In the genomic region with DNA sequence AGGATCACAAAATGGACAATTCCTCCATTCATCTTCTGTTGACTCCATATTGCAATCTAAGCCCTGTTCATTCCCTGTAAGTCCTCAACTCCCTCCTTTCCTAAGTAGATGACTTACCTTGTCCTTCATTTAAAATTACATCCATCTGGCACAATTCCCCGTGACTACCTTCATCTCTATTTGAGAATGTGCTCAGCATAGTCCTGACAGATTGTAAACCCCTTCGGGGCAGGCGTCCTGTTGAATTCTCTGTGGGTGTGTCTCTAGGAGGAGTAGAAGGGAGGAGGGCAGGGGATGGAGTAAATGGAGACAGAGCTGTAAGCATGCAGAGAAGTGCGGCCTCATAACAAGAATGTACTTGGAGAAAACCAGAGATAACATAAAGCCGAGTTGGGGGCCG, we compare ENCODE assay signal across 15 mouse cellular contexts.
DNase-seq lines count a peak whose midpoint lies in the region; ATAC-seq and TF ChIP-seq lines count a peak whose summit lies in the region.
"Had no signal": no experiment of that assay in that cellular context is flagged by ENCODE, and none has a peak within 500 bp of the region (broad histone marks: within the 10 kb centered on the region; RNA-seq: fewer than 3 reads in every experiment).

No protein-coding gene starts in this region.

- H3K9me3 ChIP-seq in heart, postnatal 0 days (replicated peaks; ENCODE audit: control insufficient read depth, low read length): no peaks in the 10 kb centered on the region
- no peaks in the 10 kb centered on the region for H3K9me3 ChIP-seq in heart, embryonic 10.5 days
- no peaks in the 10 kb centered on the region for H3K9me3 ChIP-seq in midbrain, postnatal 0 days (ENCODE audit: low read length)
- no peaks in the 10 kb centered on the region for H3K9me3 ChIP-seq in midbrain, embryonic 13.5 days
- H3K9me3 ChIP-seq: limb, embryonic 15.5 days had no signal

- TF ChIP-seq EP300 in heart, postnatal 0 days (IDR thresholded peaks at IDR 0.05; ENCODE audit: low read depth): no peak

- 53% methylated on average over 6 of the region's 6 CpGs for WGBS in heart, postnatal 0 days
- 78% methylated on average over 6 of the region's 6 CpGs for WGBS in heart, embryonic 10.5 days
- 87% methylated on average over 6 of the region's 6 CpGs for WGBS in midbrain, postnatal 0 days
- 83% methylated on average over 6 of the region's 6 CpGs for WGBS in midbrain, embryonic 13.5 days
- 29% methylated on average over 6 of the region's 6 CpGs for WGBS in cerebellum, adult 2 months

- no peak for TF ChIP-seq POLR2A in cerebellum, adult 2 months (IDR thresholded peaks at IDR 0.05; ENCODE audit: borderline replicate concordance, insufficient read depth, low read length)

- H3K4me2 ChIP-seq in heart, postnatal 0 days (ENCODE audit: low read depth, low read length): no peak overlapping the region
- H3K4me2 ChIP-seq in midbrain, postnatal 0 days (ENCODE audit: low read depth, low read length, poor library complexity, severe bottlenecking): no peak overlapping the region
- H3K4me2 ChIP-seq in midbrain, embryonic 13.5 days (replicated peaks): no peak overlapping the region
- H3K4me2 ChIP-seq: limb, embryonic 15.5 days had no signal

- peak overlapping the region; percentile 23; the same call in 1 of the 2 replicates for H3K27ac ChIP-seq in heart, postnatal 0 days (ENCODE audit: low read depth)
- no peak overlapping the region for H3K27ac ChIP-seq in heart, embryonic 10.5 days
- no peak overlapping the region for H3K27ac ChIP-seq in midbrain, postnatal 0 days (ENCODE audit: low read depth, low read length)
- no peak overlapping the region for H3K27ac ChIP-seq in midbrain, embryonic 13.5 days
- peak overlapping the region; percentile 94 for H3K27ac ChIP-seq in cerebellum, adult 2 months (ENCODE audit: insufficient read depth, low read length)
- H3K27ac ChIP-seq: kidney, postnatal 0 days; layer of hippocampus, adult 2 months; limb, embryonic 15.5 days had no signal

- no peak for TF ChIP-seq CTCF in heart, postnatal 0 days (IDR thresholded peaks at IDR 0.05; ENCODE audit: low read depth)
- TF ChIP-seq CTCF in midbrain, postnatal 0 days (IDR thresholded peaks at IDR 0.05): no peak
- TF ChIP-seq CTCF in cerebellum, adult 2 months (IDR thresholded peaks at IDR 0.05; ENCODE audit: borderline replicate concordance, insufficient read depth, low read depth, low read length): no peak

- H3K27me3 ChIP-seq in heart, postnatal 0 days (ENCODE audit: control insufficient read depth, insufficient read depth, low read length): no peaks in the 10 kb centered on the region
- H3K27me3 ChIP-seq in heart, embryonic 10.5 days (ENCODE audit: insufficient read depth, poor library complexity, severe bottlenecking): no peaks in the 10 kb centered on the region
- no peaks in the 10 kb centered on the region for H3K27me3 ChIP-seq in midbrain, postnatal 0 days (ENCODE audit: insufficient read depth, low read length)
- no peaks in the 10 kb centered on the region for H3K27me3 ChIP-seq in midbrain, embryonic 13.5 days
- no peaks in the 10 kb centered on the region for H3K27me3 ChIP-seq in cerebellum, adult 2 months (ENCODE audit: control insufficient read depth, insufficient read depth, low read length)
- H3K27me3 ChIP-seq: limb, embryonic 15.5 days had no signal

- ATAC-seq in heart, postnatal 0 days (ENCODE audit: insufficient read depth, low read depth): no peak
- no peak for ATAC-seq in midbrain, postnatal 0 days (ENCODE audit: low FRiP score)
- no peak for ATAC-seq in midbrain, embryonic 13.5 days
- ATAC-seq: CD4-positive, CD25-positive, alpha-beta regulatory T cell, adult 4 months; inflammation-experienced regulatory T-cells, adult 6 months had no signal

- no peak for DNase-seq in heart, postnatal 0 days (ENCODE audit: low spot score)
- DNase-seq in heart, embryonic 10.5 days (ENCODE audit: low spot score): no peak
- peak; percentile 24 for DNase-seq in midbrain, postnatal 0 days (ENCODE audit: low spot score)
- DNase-seq in cerebellum, adult 2 months: peak; percentile 56 to 68
- DNase-seq in cerebellum, postnatal 36 days: peak; percentile 30 to 58
- DNase-seq in right cerebral cortex, postnatal 25 days: no peak
- no peak for DNase-seq in thymus, postnatal 10 days (ENCODE audit: low spot score in 2 of 2)
- DNase-seq: adrenal gland, adult 8-10 months; right cerebral cortex, adult 18-20 months had no signal

- H3K36me3 ChIP-seq in heart, postnatal 0 days (replicated peaks; ENCODE audit: control insufficient read depth, insufficient read depth, low read length): no peaks in the 10 kb centered on the region
- no peaks in the 10 kb centered on the region for H3K36me3 ChIP-seq in heart, embryonic 10.5 days
- no peaks in the 10 kb centered on the region for H3K36me3 ChIP-seq in midbrain, postnatal 0 days (ENCODE audit: insufficient read depth, low read length)
- no peaks in the 10 kb centered on the region for H3K36me3 ChIP-seq in midbrain, embryonic 13.5 days
- H3K36me3 ChIP-seq: limb, embryonic 15.5 days had no signal

- H3K4me1 ChIP-seq in heart, postnatal 0 days (ENCODE audit: control insufficient read depth, insufficient read depth): no peaks in the 10 kb centered on the region
- H3K4me1 ChIP-seq in heart, embryonic 10.5 days: peaks cover 10% of the 10 kb centered on the region; the same call in 1 of the 2 replicates
- no peaks in the 10 kb centered on the region for H3K4me1 ChIP-seq in midbrain, postnatal 0 days (ENCODE audit: insufficient read depth, low read length)
- no peaks in the 10 kb centered on the region for H3K4me1 ChIP-seq in midbrain, embryonic 13.5 days (replicated peaks)
- peaks cover 24% of the 10 kb centered on the region; the same call in 1 of the 2 replicates for H3K4me1 ChIP-seq in cerebellum, adult 2 months (ENCODE audit: control insufficient read depth, insufficient read depth, low read length)

- no peak overlapping the region for H3K4me3 ChIP-seq in heart, postnatal 0 days (ENCODE audit: low read depth, low read length)
- no peak overlapping the region for H3K4me3 ChIP-seq in heart, embryonic 10.5 days
- H3K4me3 ChIP-seq in midbrain, postnatal 0 days (ENCODE audit: low read depth, low read length): no peak overlapping the region
- no peak overlapping the region for H3K4me3 ChIP-seq in midbrain, embryonic 13.5 days (replicated peaks)
- H3K4me3 ChIP-seq in cerebellum, adult 2 months (replicated peaks; ENCODE audit: insufficient read depth, low read depth, low read length): no peak overlapping the region
- H3K4me3 ChIP-seq: layer of hippocampus, adult 2 months; limb, embryonic 15.5 days had no signal

- no peak overlapping the region for H3K9ac ChIP-seq in heart, postnatal 0 days (replicated peaks; ENCODE audit: low read depth, low read length)
- no peak overlapping the region for H3K9ac ChIP-seq in midbrain, postnatal 0 days (replicated peaks; ENCODE audit: low read length, poor library complexity, severe bottlenecking)
- H3K9ac ChIP-seq in midbrain, embryonic 13.5 days (replicated peaks): no peak overlapping the region
- H3K9ac ChIP-seq: limb, embryonic 15.5 days had no signal

Comparison
In these comparisons a context has a peak if more than half of its experiments do, and no peak if none do; other contexts are left out.
1. H3K27ac ChIP-seq: peak in heart, postnatal 0 days (single experiment) and cerebellum, adult 2 months (single experiment); none in heart, embryonic 10.5 days (single experiment), midbrain, postnatal 0 days (single experiment) and midbrain, embryonic 13.5 days (single experiment).
2. DNase-seq: peak in midbrain, postnatal 0 days (single experiment), cerebellum, adult 2 months (2 of 2) and cerebellum, postnatal 36 days (2 of 2); none in heart, postnatal 0 days (single experiment), heart, embryonic 10.5 days (single experiment), right cerebral cortex, postnatal 25 days (single experiment) and thymus, postnatal 10 days (0 of 2).